Mouse (Mus musculus) telencephalon, adult 2 months (tissue): ENCODE results near the gene Nrl.

ENCODE experiments used
- DNase-seq: peaks from one replicate; pipeline ENCODE4 v3.0.0-alpha.2; 2011; ENCODE audit warnings: low read depth, low spot score

Nrl gene

GRCm38 (mm10) chr14:55524785-55525184 is at the start of gene Nrl:
Gene Nrl, minus strand, starts transcription at chr14:55524981.
- no peak for DNase-seq

- no peak for DNase-seq
Observed at GRCm38 (mm10) chr14:55571760-55572159, 47.0 kb upstream of the Nrl start.

GRCm38 (mm10) chr14:55570588-55570987 is 45.8 kb upstream of the Nrl start:
- DNase-seq: no peak

GRCm38 (mm10) chr14:55567496-55567895 is 42.7 kb upstream of the Nrl start:
- DNase-seq: no peak

- DNase-seq: no peak
Observed at GRCm38 (mm10) chr14:55565748-55566147, 41.0 kb upstream of the Nrl start.

- DNase-seq: no peak
Observed at GRCm38 (mm10) chr14:55563249-55563648, 38.5 kb upstream of the Nrl start.

GRCm38 (mm10) chr14:55561860-55562259 is 37.1 kb upstream of the Nrl start:
- no peak for DNase-seq

- DNase-seq: peak; percentile 100
Observed at GRCm38 (mm10) chr14:55560202-55561073, 35.7 kb upstream of the Nrl start, which contains the start of gene A730061H03Rik. Gene A730061H03Rik, minus strand, starts transcription at chr14:55560406.

- DNase-seq: peak; percentile 89
Observed at GRCm38 (mm10) chr14:55559799-55560201, 35.0 kb upstream of the Nrl start, which contains the start of gene Dcaf11. Gene Dcaf11, plus strand, starts transcription at chr14:55560006.

- no peak for DNase-seq
Observed at GRCm38 (mm10) chr14:55558740-55559448, 34.1 kb upstream of the Nrl start.

GRCm38 (mm10) chr14:55557587-55557986 is 32.8 kb upstream of the Nrl start:
- no peak for DNase-seq

GRCm38 (mm10) chr14:55557003-55557402 is 32.2 kb upstream of the Nrl start:
- DNase-seq: no peak

GRCm38 (mm10) chr14:55555788-55556187 is 31.0 kb upstream of the Nrl start:
- no peak for DNase-seq

GRCm38 (mm10) chr14:55554635-55555034 is 29.9 kb upstream of the Nrl start:
- DNase-seq: no peak

- no peak for DNase-seq
Observed at GRCm38 (mm10) chr14:55551794-55552193, 27.0 kb upstream of the Nrl start.

- DNase-seq: no peak
Observed at GRCm38 (mm10) chr14:55551347-55551746, 26.6 kb upstream of the Nrl start.

- DNase-seq: no peak
Observed at GRCm38 (mm10) chr14:55550191-55550590, 25.4 kb upstream of the Nrl start.

- DNase-seq: no peak
Observed at GRCm38 (mm10) chr14:55544334-55544733, 19.6 kb upstream of the Nrl start.

- DNase-seq: no peak
Observed at GRCm38 (mm10) chr14:55542268-55542667, 17.5 kb upstream of the Nrl start.

- DNase-seq: peak; percentile 78
Observed at GRCm38 (mm10) chr14:55540787-55541321, 16.1 kb upstream of the Nrl start.

- DNase-seq: peak; percentile 62
Observed at GRCm38 (mm10) chr14:55540067-55540786, 15.4 kb upstream of the Nrl start, which contains the start of gene Pck2. Gene Pck2, plus strand, starts transcription at chr14:55540266.
